Mouse (Mus musculus) limb, embryonic 15.5 days (tissue): ENCODE results near the gene Draxin. TPM values are rescaled to one million over a fixed set of nuclear protein-coding genes. Genes with fewer than 3 reads are reported as not detected.
A peak's percentile ranks its signal among the peaks of the same experiment; 100 is the strongest.
"Not testable (repeated sequence)": the region's sequence is repeated elsewhere in the genome, so short reads cannot be mapped to it uniquely, and the experiment has no call there.

Experiments used
- ATAC-seq: fragments of 200-750 bp; cut with Nextera tagmentation; 2 replicates; pipeline ENCODE4 v1.8.0; 2017; ENCODE audit warnings: low read depth, moderate TSS enrichment; ENCODE audit not compliant: insufficient number of reproducible peaks, low FRiP score, low TSS enrichment
- H3K27ac ChIP-seq: fragments of 300-500 bp; sonication (generic); 2 replicates; pipeline ENCODE4 v1.5.1; 2015; ENCODE audit warnings: moderate library complexity, mild to moderate bottlenecking, inconsistent platforms
- H3K27me3 ChIP-seq: fragments of 300-500 bp; sonication (generic); 2 replicates; pipeline ENCODE4 v1.6.1; 2015; ENCODE audit warnings: inconsistent platforms
- H3K36me3 ChIP-seq: fragments of 300-500 bp; sonication (generic); 2 replicates; pipeline ENCODE4 v1.6.1; 2015; ENCODE audit warnings: inconsistent platforms
- H3K4me1 ChIP-seq: fragments of 300-500 bp; sonication (generic); 2 replicates; pipeline ENCODE4 v1.6.1; 2015; ENCODE audit warnings: inconsistent platforms
- H3K4me2 ChIP-seq: fragments of 300-500 bp; sonication (generic); 2 replicates; pipeline ENCODE4 v1.6.1; 2015; ENCODE audit warnings: mild to moderate bottlenecking, inconsistent platforms
- H3K4me3 ChIP-seq: fragments of 300-500 bp; sonication (generic); 2 replicates; pipeline ENCODE4 v1.5.1; 2015; ENCODE audit warnings: mild to moderate bottlenecking, inconsistent platforms
- H3K9ac ChIP-seq: fragments of 300-500 bp; sonication (generic); 2 replicates; pipeline ENCODE4 v1.6.1; 2015; ENCODE audit warnings: inconsistent platforms
- H3K9me3 ChIP-seq: fragments of 300-500 bp; sonication (generic); 2 replicates; pipeline ENCODE4 v1.6.1; 2016; ENCODE audit warnings: inconsistent platforms
- WGBS: fragments of 180-500 bp; shearing (Covaris S2); methylation state at CpG from one replicate; pipeline ENCODE4 v1.1.7; 2015; 5-methylcytosine and 5-hydroxymethylcytosine counted together
- polyA plus RNA-seq: library from polyadenylated mRNA; unstranded; fragments of >200 nt; fragmentation: Nextera tagmentation; extraction: Ambion mirVana; gene quantifications from 2 replicates; pipeline ENCODE4 v1.2.1, GENCODE M21; 2015

Gene Draxin
- polyA plus RNA-seq, 1 experiment from 2014 or later, result 0.29 TPM

DNA sequence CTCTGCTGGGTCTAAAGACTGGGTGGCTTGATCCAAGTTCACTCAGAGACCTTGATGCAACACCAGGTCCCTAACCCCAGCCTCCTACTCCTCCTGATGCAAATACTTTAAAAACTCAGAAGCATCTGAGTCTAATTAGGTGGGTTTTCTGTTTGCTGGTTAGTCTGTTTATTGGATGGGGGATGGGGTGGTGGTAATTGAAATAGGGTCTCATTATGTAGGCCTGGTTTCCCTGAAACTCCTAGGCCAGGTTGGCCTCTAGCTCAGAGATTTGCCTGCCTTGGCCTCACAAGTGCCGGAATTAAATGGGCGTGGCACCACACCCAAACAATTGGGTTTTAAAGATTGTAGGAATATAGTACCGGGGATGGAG, 7.8 kb downstream of the Draxin start:
- no peak overlapping the region for H3K4me2 ChIP-seq
- WGBS, result 35% methylated on average over 3 of the region's 3 CpGs
- H3K4me1 ChIP-seq, result 0 out of 2 replicates have a peak, but pooled peaks cover 3% of the 10 kb centered on the region
- ATAC-seq, result no peak
- no peaks in the 10 kb centered on the region for H3K36me3 ChIP-seq
- H3K4me3 ChIP-seq, result no peak overlapping the region
- no peak overlapping the region for H3K9ac ChIP-seq
- H3K27me3 ChIP-seq, result no peaks in the 10 kb centered on the region
- H3K27ac ChIP-seq, result no peak overlapping the region
- no peaks in the 10 kb centered on the region for H3K9me3 ChIP-seq

DNA sequence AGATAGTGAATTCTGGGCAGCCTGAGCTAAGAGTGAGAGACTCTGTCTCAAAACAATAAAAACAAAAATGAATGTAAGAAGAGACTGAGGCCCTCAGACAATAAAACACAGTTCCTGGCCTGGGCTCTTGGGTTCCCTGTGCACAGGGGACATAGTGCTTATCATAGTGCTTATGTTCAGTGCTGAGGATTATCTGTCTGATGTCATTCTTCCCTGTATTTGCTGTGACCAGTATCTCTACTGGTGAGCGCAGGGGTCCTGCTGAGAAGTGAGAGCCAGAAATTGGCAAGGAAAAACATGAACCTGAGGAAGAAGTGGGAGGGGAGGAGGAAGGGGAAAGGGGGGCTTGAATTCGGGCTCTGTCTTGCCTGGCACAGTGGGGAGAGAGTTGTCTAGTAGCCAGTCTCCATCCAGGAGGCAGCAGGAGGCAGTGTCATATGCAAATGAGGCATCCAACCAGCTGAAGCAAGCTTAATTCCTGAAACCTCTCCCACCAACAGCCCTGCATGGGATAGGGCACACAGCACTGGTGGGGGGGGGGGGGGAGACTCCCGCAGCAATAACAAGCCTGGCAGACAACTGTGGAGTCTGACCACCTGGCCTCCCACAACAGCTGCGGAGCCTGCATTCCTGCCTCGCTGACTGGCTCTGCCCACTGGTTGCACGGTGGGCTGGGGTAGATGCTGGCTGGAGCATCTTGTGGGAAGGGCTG, 8.4 kb downstream of the Draxin start:
- no peaks in the 10 kb centered on the region for H3K27me3 ChIP-seq
- H3K9ac ChIP-seq, result no peak overlapping the region
- H3K9me3 ChIP-seq, result no peaks in the 10 kb centered on the region
- peak; percentile 80 for ATAC-seq
- H3K36me3 ChIP-seq, result no peaks in the 10 kb centered on the region
- 12% methylated on average over 6 of the region's 6 CpGs for WGBS
- no peak overlapping the region for H3K4me3 ChIP-seq
- no peak overlapping the region for H3K27ac ChIP-seq
- 0 out of 2 replicates have a peak, but pooled peaks cover 3% of the 10 kb centered on the region for H3K4me1 ChIP-seq
- no peak overlapping the region for H3K4me2 ChIP-seq

DNA sequence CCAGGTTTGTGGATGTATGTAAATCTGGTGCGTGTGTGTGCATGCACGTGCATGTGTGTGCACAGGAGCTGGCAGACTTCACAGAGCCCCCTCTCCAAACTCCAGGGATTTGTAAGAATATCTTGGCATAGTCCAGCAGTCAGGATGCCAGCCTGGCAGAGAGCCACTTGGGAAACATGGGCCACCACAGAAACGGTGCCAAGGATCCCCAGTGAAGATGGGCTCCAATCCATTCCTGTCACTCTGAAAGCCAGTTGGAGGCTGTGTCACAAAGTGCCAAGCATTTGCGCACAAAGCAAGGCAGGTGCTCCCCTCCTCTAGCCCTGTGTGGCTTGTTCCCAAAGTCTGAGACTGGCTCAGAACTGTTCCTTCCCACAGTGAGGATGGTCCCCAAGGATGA, 9.1 kb downstream of the Draxin start:
- 0 out of 2 replicates have a peak, but pooled peaks cover 3% of the 10 kb centered on the region for H3K4me1 ChIP-seq
- no peaks in the 10 kb centered on the region for H3K36me3 ChIP-seq
- H3K27ac ChIP-seq, result no peak overlapping the region
- H3K27me3 ChIP-seq, result no peaks in the 10 kb centered on the region
- H3K4me3 ChIP-seq, result no peak overlapping the region
- ATAC-seq, result no peak
- H3K4me2 ChIP-seq, result no peak overlapping the region
- WGBS, result 78% methylated on average over 4 of the region's 4 CpGs
- H3K9me3 ChIP-seq, result no peaks in the 10 kb centered on the region
- H3K9ac ChIP-seq, result no peak overlapping the region

DNA sequence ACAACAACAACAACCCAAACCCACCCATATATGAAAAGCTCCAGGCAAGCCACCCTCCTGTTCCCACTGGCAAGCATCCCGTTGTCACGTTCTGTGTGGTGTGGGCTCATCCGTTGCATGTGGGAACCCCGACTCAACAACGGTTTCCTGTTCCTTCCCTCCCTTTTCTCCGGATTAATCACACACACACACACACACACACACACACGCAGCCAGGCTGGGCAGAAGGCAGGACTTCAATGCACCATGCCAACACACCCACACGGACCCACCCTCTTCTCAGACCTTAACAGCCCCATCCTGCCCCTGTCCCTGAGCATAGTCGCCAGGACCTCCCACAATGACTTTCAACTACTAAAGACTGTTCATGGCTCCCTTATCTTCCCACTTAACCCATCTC, 9.9 kb downstream of the Draxin start:
- H3K9me3 ChIP-seq, result no peaks in the 10 kb centered on the region
- no peak overlapping the region for H3K9ac ChIP-seq
- ATAC-seq, result no peak
- peaks cover 4% of the 10 kb centered on the region for H3K4me1 ChIP-seq
- no peak overlapping the region for H3K4me2 ChIP-seq
- no peaks in the 10 kb centered on the region for H3K36me3 ChIP-seq
- H3K27me3 ChIP-seq, result 0 out of 2 replicates have a peak, but pooled peaks cover under 1% of the 10 kb centered on the region
- WGBS, result 72% methylated on average over 9 of the region's 9 CpGs
- H3K27ac ChIP-seq, result no peak overlapping the region
- H3K4me3 ChIP-seq, result no peak overlapping the region

DNA sequence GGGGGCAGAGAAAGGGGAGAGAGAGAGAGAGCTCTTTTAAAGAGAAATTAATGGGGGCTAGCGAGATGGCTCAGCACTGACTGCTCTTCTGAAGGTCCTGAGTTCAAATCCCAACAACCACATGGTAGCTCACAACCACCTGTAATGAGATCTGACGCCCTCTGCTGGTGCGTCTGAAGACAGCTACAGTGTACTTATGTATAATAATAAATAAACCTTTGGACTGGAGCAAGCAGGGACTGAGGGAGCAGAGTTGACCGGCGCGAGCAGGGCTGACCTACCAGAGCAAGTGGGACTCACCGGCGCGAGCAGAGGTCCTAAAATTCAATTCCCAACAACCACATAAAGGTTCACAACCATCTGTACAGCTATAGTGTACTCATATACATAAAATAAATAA, 10.9 kb downstream of the Draxin start:
- 90% methylated on average over 9 of the region's 9 CpGs for WGBS
- not testable (repeated sequence) for ATAC-seq, H3K27ac ChIP-seq, H3K4me2 ChIP-seq, H3K27me3 ChIP-seq, H3K9ac ChIP-seq, H3K36me3 ChIP-seq, H3K4me3 ChIP-seq, H3K9me3 ChIP-seq
- H3K4me1 ChIP-seq, result peaks cover 12% of the 10 kb centered on the region

DNA sequence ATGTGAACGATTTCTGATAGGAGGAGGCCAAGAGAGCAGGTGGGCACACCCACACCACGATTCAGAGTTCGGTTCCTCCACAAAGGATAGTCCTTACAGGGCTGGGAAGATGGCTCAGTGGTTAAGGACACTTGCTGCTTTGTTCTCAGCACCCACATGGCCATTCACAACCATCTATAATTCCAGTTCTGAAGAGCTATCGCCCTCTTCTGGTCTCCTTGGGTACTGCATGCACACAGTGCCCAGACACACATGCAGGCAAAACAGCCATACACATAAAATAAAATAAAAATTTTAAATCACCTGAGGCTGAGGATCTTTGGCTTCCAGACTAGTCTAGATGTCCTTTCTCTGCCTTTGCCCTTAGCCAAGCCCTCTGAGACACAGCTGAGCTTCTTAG, 13.1 kb downstream of the Draxin start:
- Histone ChIP-seq H3K27me3 (peaks cover 7% of the 10 kb centered on the region; the same call in 1 of the 2 replicates), H3K36me3 (no peaks in the 10 kb centered on the region), H3K4me2 (no peak overlapping the region), H3K27ac (no peak overlapping the region), H3K9ac (no peak overlapping the region), H3K4me1 (peaks cover 10% of the 10 kb centered on the region), H3K9me3 (no peaks in the 10 kb centered on the region), H3K4me3 (no peak overlapping the region)
- ATAC-seq, result no peak
- 75% methylated on average over 4 of the region's 4 CpGs for WGBS

DNA sequence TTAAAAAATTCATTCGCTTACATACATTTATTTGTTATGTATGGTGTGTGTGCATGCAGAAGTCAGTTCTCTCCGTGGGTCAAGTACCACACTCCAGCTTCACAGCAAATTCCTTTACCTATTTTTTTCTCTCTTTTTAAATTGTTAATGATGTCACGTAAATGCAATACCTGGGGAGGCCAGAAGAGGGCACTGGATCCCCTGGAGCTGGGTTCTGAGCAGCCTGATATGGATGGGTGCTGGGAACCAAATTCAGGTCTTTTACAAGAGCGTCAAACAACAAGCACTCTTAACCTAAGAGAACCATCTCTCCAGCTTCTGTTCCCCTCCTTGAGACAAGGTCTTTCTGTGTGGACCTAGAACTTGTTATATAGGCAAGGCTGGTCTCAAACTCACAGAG, 13.8 kb downstream of the Draxin start:
- Histone ChIP-seq H3K36me3 (no peaks in the 10 kb centered on the region), H3K9ac (no peak overlapping the region), H3K4me2 (no peak overlapping the region), H3K27me3 (peaks cover 7% of the 10 kb centered on the region; the same call in 1 of the 2 replicates), H3K4me3 (no peak overlapping the region), H3K27ac (no peak overlapping the region), H3K9me3 (no peaks in the 10 kb centered on the region), H3K4me1 (peaks cover 9% of the 10 kb centered on the region)
- ATAC-seq, result no peak
- WGBS, result 78% methylated on average over 4 of the region's 4 CpGs

DNA sequence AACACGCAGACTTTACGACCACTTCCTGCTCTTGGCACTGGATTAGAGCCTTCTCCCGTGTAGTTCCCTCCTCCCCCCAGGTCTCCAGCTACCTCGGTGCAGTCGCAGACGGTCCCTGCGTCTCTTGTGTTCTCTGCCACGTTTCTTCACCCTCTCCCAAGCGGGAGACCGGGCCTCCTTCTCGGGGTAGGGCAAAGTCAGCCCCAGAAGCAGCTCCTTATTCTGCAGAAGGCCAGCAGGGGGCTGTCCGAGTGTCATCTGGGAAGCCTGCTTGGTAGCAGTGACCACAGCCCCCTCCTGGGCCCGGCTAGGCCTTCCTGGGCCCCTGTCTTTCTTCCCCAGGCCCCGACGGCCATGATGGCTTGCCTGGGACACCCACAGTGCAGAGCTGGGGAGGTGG, 15.0 kb downstream of the Draxin start:
- Histone ChIP-seq H3K27me3 (peaks cover 7% of the 10 kb centered on the region; the same call in 1 of the 2 replicates), H3K4me2 (0 out of 2 replicates have a peak overlapping the region, but pooled peaks have one; percentile 10), H3K4me1 (peaks cover 9% of the 10 kb centered on the region), H3K9ac (no peak overlapping the region), H3K27ac (no peak overlapping the region), H3K36me3 (no peaks in the 10 kb centered on the region), H3K9me3 (no peaks in the 10 kb centered on the region), H3K4me3 (no peak overlapping the region)
- WGBS, result 3% methylated on average over 15 of the region's 15 CpGs
- ATAC-seq, result 0 out of 2 replicates have a peak, but pooled peaks have one; percentile 7

DNA sequence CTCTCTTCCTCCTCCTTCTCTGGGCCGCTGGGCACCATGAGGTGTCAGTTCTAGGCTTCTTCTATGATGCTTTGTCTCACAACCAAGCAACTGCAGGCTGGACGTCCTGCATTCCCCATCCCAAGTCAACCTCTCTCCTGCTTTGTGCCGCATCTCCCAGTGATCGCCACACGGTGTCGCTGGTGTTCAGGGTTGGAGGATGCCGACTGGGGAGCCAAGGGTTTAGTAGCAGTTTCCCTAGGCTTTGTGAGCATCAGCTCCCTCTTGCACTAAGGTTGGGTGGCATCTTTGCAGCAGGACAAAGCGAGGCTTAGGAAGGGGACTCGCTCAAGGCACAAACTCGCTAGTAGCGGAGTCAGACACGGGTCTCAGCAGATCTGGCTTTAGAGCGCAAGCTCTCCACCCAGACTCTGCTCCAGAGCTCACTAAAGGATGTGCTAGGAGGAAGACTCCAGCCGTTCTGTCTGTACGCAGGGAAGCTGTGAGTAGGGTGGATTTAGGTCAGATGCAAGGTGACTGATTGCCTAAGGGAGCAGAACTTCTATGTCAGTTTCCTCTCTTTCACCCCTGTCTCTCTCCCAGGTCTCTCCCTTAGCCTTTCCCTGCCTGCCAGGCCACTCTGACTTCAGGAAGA, 15.6 kb downstream of the Draxin start:
- no peaks in the 10 kb centered on the region for H3K9me3 ChIP-seq
- no peak overlapping the region for H3K27ac ChIP-seq
- 8% methylated on average over 15 of the region's 15 CpGs for WGBS
- peak overlapping the region; percentile 33; the same call in 1 of the 2 replicates for H3K4me2 ChIP-seq
- no peak; the same call in 1 of the 2 replicates for ATAC-seq
- no peak overlapping the region for H3K4me3 ChIP-seq
- H3K27me3 ChIP-seq, result peaks cover 7% of the 10 kb centered on the region; the same call in 1 of the 2 replicates
- peaks cover 9% of the 10 kb centered on the region for H3K4me1 ChIP-seq
- no peak overlapping the region for H3K9ac ChIP-seq
- H3K36me3 ChIP-seq, result no peaks in the 10 kb centered on the region

DNA sequence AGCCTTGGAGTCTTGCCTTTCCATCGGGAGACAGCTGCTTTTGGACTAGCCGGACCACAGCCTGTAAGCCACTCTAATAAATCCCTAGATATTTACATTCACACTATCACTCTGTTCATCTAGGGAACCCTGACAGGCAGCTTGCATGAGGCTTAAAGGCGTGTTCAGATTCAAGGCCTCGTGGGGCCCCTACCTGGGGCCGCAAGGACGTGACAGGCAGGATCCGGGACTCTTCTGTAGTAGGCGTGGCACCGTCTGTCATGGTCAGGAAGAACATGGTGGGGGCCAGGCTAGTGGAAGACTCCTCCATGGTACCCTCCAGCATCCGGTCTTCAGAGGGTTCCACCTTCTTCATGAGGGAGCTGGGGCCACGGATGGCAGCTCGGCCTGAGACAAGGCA, 18.0 kb downstream of the Draxin start:
- H3K9me3 ChIP-seq, result no peaks in the 10 kb centered on the region
- H3K4me3 ChIP-seq, result no peak overlapping the region
- WGBS, result 77% methylated on average over 12 of the region's 12 CpGs
- H3K4me2 ChIP-seq, result no peak overlapping the region
- no peak for ATAC-seq
- H3K27me3 ChIP-seq, result peaks cover 7% of the 10 kb centered on the region; the same call in 1 of the 2 replicates
- peaks cover 18% of the 10 kb centered on the region for H3K4me1 ChIP-seq
- no peak overlapping the region for H3K27ac ChIP-seq
- no peak overlapping the region for H3K9ac ChIP-seq
- no peaks in the 10 kb centered on the region for H3K36me3 ChIP-seq

DNA sequence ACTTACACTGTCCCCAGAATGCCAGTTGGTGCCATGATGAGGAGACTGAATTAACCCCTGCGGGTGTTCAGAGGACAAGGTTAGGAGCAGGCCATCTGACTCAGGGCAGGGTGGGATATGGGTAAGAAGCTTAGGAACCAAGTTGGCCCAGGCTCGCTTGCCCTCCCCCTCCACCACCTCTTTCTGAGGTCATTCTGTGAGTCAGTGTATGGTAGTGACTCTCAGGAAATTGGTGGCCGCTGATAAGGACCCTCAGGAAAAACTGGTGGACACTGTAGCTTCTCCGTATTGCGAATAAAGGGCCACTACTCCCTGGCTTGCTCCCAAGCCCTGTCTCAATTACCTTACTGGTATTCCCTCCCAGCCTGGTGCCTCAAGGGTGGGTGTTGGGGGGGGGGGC, 21.3 kb downstream of the Draxin start:
- no peak for ATAC-seq
- Histone ChIP-seq H3K36me3 (no peaks in the 10 kb centered on the region), H3K9ac (no peak overlapping the region), H3K27me3 (no peaks in the 10 kb centered on the region), H3K9me3 (no peaks in the 10 kb centered on the region), H3K27ac (no peak overlapping the region), H3K4me1 (peaks cover 10% of the 10 kb centered on the region), H3K4me3 (no peak overlapping the region), H3K4me2 (no peak overlapping the region)
- WGBS, result 74% methylated on average over 5 of the region's 5 CpGs

DNA sequence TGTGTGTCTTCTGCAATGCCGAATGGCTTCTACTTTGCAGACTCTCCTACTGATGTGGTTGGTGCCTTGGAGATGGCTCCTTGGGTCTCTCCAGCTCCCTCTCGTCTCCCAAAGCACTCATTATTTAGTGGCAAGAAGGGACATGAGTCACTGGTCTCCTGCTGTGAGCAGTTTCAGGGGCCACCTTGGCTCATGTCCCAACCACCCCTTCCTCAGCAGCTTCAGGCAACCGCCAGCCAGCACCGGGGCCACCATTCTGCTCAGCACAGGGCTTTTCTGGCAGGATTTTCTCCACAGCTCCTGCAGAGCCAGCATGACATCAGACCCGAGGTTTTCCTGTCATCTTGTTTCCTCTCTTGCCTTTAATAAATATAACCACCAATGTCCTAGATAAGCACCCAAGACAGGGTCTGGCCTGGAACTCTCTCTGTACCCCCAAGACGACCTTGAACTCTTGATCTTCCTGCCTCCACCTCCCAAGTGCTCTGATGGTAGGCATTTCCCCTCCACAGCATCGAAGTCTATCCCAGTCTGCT, 21.9 kb downstream of the Draxin start:
- 50% methylated on average over 7 of the region's 7 CpGs for WGBS
- Histone ChIP-seq H3K27me3 (no peaks in the 10 kb centered on the region), H3K9me3 (no peaks in the 10 kb centered on the region), H3K9ac (no peak overlapping the region), H3K4me2 (no peak overlapping the region), H3K36me3 (no peaks in the 10 kb centered on the region), H3K4me3 (no peak overlapping the region), H3K4me1 (peaks cover 10% of the 10 kb centered on the region), H3K27ac (no peak overlapping the region)
- no peak for ATAC-seq
